Mouse (Mus musculus) testis, adult 2 months (tissue): ENCODE data around the gene Cspg5. TPM values are rescaled to one million over a fixed set of nuclear protein-coding genes. Genes with fewer than 3 reads are reported as not detected.

Source experiments
- H3K27ac ChIP-seq: fragments of 200-500 bp; 2 replicates; pipeline ENCODE4 v1.5.1; 2012; ENCODE audit warnings: low read depth, low read length; ENCODE audit not compliant: control insufficient read depth, insufficient read depth
- H3K27me3 ChIP-seq: fragments of 200-500 bp; 2 replicates; pipeline ENCODE4 v1.6.1; 2012; ENCODE audit warnings: mild to moderate bottlenecking, low read length, moderate library complexity; ENCODE audit not compliant: control insufficient read depth, insufficient read depth
- H3K36me3 ChIP-seq: fragments of 200-500 bp; 2 replicates; pipeline ENCODE4 v1.6.1; 2012; ENCODE audit warnings: mild to moderate bottlenecking, low read length; ENCODE audit not compliant: control insufficient read depth, insufficient read depth
- H3K4me1 ChIP-seq: fragments of 200-500 bp; 2 replicates; pipeline ENCODE4 v1.6.1; 2012; ENCODE audit warnings: low read length; ENCODE audit not compliant: control insufficient read depth, insufficient read depth
- H3K4me3 ChIP-seq: fragments of 200-500 bp; 2 replicates; pipeline ENCODE4 v1.5.1; 2012; ENCODE audit warnings: low read depth, mild to moderate bottlenecking, low read length, moderate library complexity, mixed read lengths; ENCODE audit not compliant: control insufficient read depth
- CTCF ChIP-seq: fragments of 200-500 bp; IDR thresholded peaks from 2 replicates; pipeline ENCODE4 v1.5.1; 2012; ENCODE audit warnings: low read depth, mild to moderate bottlenecking, inconsistent platforms, low read length, moderate library complexity; ENCODE audit not compliant: control insufficient read depth, insufficient read depth, insufficient replicate concordance
- POLR2A ChIP-seq: fragments of 200-500 bp; IDR thresholded peaks from 2 replicates; pipeline ENCODE4 v1.6.1; 2012; ENCODE audit warnings: low read depth, mild to moderate bottlenecking, inconsistent platforms, low read length, moderate library complexity; ENCODE audit not compliant: control insufficient read depth
- polyA plus RNA-seq: library from polyadenylated mRNA; depleted of rRNA; stranded (reverse); fragments of >200 nt; gene quantifications from 2 replicates; pipeline ENCODE4 v1.2.3, GENCODE M21; 2012; rRNA removed

Gene Cspg5
- polyA plus RNA-seq, result 1.6 and 2.0 TPM in 2 replicates

- Histone ChIP-seq H3K4me1 (peaks cover 22% of the 10 kb centered on the region), H3K36me3 (no peaks in the 10 kb centered on the region), H3K4me3 (no peak within 1 kb of the TSS), H3K27me3 (no peaks in the 10 kb centered on the region), H3K27ac (no peak within 1 kb of the TSS)
- no peak for TF ChIP-seq CTCF
- no peak for TF ChIP-seq POLR2A
Observed at GRCm38 (mm10) chr9:110243221-110243833, at the start of gene Cspg5. Gene Cspg5 (plus strand): TSS chr9:110243783.

- TF ChIP-seq POLR2A (no peak), CTCF (no peak)
- no peaks in the 10 kb centered on the region; the same call in 1 of the 2 replicates for H3K36me3 ChIP-seq
- no peaks in the 10 kb centered on the region for H3K4me1 ChIP-seq
- H3K4me3 ChIP-seq, result no peak overlapping the region
- no peaks in the 10 kb centered on the region for H3K27me3 ChIP-seq
- H3K27ac ChIP-seq, result no peak overlapping the region
Observed at GRCm38 (mm10) chr9:110199870-110200269, 43.7 kb upstream of the Cspg5 start.

GRCm38 (mm10) chr9:110205526-110206404, 37.8 kb upstream of the Cspg5 start:
- Histone ChIP-seq H3K4me3 (no peak overlapping the region), H3K36me3 (no peaks in the 10 kb centered on the region; the same call in 1 of the 2 replicates), H3K27me3 (no peaks in the 10 kb centered on the region), H3K27ac (no peak overlapping the region), H3K4me1 (no peaks in the 10 kb centered on the region)
- TF ChIP-seq CTCF (no peak), POLR2A (no peak)

- no peaks in the 10 kb centered on the region; the same call in 1 of the 2 replicates for H3K36me3 ChIP-seq
- H3K4me3 ChIP-seq, result no peak overlapping the region
- H3K27ac ChIP-seq, result no peak overlapping the region
- no peaks in the 10 kb centered on the region for H3K4me1 ChIP-seq
- no peaks in the 10 kb centered on the region for H3K27me3 ChIP-seq
- TF ChIP-seq POLR2A, result no peak
- TF ChIP-seq CTCF, result no peak
Observed at GRCm38 (mm10) chr9:110206437-110206836, 37.1 kb upstream of the Cspg5 start.

- Histone ChIP-seq H3K36me3 (no peaks in the 10 kb centered on the region; the same call in none of the 2 replicates), H3K27ac (no peak overlapping the region), H3K27me3 (no peaks in the 10 kb centered on the region), H3K4me1 (no peaks in the 10 kb centered on the region), H3K4me3 (no peak overlapping the region)
- TF ChIP-seq POLR2A (no peak), CTCF (no peak)
Observed at GRCm38 (mm10) chr9:110208265-110208664, 35.3 kb upstream of the Cspg5 start.

GRCm38 (mm10) chr9:110208967-110209366, 34.6 kb upstream of the Cspg5 start:
- no peaks in the 10 kb centered on the region; the same call in none of the 2 replicates for H3K36me3 ChIP-seq
- TF ChIP-seq CTCF (no peak), POLR2A (no peak)
- no peaks in the 10 kb centered on the region for H3K4me1 ChIP-seq
- H3K27ac ChIP-seq, result no peak overlapping the region
- no peaks in the 10 kb centered on the region for H3K27me3 ChIP-seq
- H3K4me3 ChIP-seq, result no peak overlapping the region

- Histone ChIP-seq H3K4me1 (no peaks in the 10 kb centered on the region), H3K27ac (no peak overlapping the region), H3K27me3 (no peaks in the 10 kb centered on the region), H3K36me3 (no peaks in the 10 kb centered on the region), H3K4me3 (no peak overlapping the region)
- no peak for TF ChIP-seq CTCF
- TF ChIP-seq POLR2A, result no peak
Observed at GRCm38 (mm10) chr9:110224273-110224672, 19.3 kb upstream of the Cspg5 start.
